Mouse (Mus musculus) brain, adult 10 weeks (tissue): ENCODE results near the gene Krt81. TPM values are rescaled to one million over a fixed set of nuclear protein-coding genes. Genes with fewer than 3 reads are reported as not detected.

Experiments used
- polyA plus RNA-seq: library from polyadenylated mRNA; stranded (reverse); fragments of 350-450 nt; fragmentation: Illumina TruSeq; extraction: RNeasy Lipid Tissue Mini Kit (QIAGEN cat#74804); gene quantifications from one replicate; pipeline ENCODE4 v1.2.3, GENCODE M21; 2015; ENCODE audit warnings: low read depth, low replicate concordance

Gene Krt81
- polyA plus RNA-seq: not detected

GRCm38 (mm10) chr15:101463651-101464050 lies at the start of gene Krt81:
Krt81 (minus strand) TSS chr15:101463751.

GRCm38 (mm10) chr15:101491431-101491830 lies 27.9 kb upstream of the Krt81 start, which contains the start of gene Krt83:
Krt83 (minus strand) TSS chr15:101491512.

GRCm38 (mm10) chr15:101472952-101473528 lies 9.5 kb upstream of the Krt81 start, which contains the start of gene Krt86:
Krt86 (plus strand) TSS chr15:101473478.

GRCm38 (mm10) chr15:101447444-101447843 lies 16.1 kb downstream of the Krt81 start, which contains the start of gene Krt88:
Krt88 (plus strand) TSS chr15:101447744.

GRCm38 (mm10) chr15:101438555-101438954 lies 25.0 kb downstream of the Krt81 start, which contains the start of gene Krt87:
Krt87 (minus strand) TSS chr15:101438804.

GRCm38 (mm10) chr15:101410775-101411174 lies 52.8 kb downstream of the Krt81 start, which contains the start of gene Krt7:
Krt7 (plus strand) TSS chr15:101411043.

Other genes starting within 250 kb of the Krt81 start
- gene Grasp, start 239.6 kb downstream of the Krt81 start, polyA plus RNA-seq: 29.4 TPM
- gene Nr4a1, start 209.5 kb downstream of the Krt81 start, polyA plus RNA-seq: 91.2 TPM
- gene Atg101, start 179.5 kb downstream of the Krt81 start, polyA plus RNA-seq: 44.3 TPM
- not detected for gene 6030408B16Rik, start 170.5 kb downstream of the Krt81 start, polyA plus RNA-seq
- gene Krt80, start 93.6 kb downstream of the Krt81 start, polyA plus RNA-seq: 3.3 TPM
- gene Krt7, start 52.7 kb downstream of the Krt81 start, polyA plus RNA-seq: not detected
- 0.19 TPM for gene Krt87, start 24.9 kb downstream of the Krt81 start, polyA plus RNA-seq
- not detected for gene Krt88, start 16.0 kb downstream of the Krt81 start, polyA plus RNA-seq
- gene Krt86, start 9.7 kb upstream of the Krt81 start, polyA plus RNA-seq: not detected
- gene Krt83, start 27.8 kb upstream of the Krt81 start, polyA plus RNA-seq: not detected
- gene Gm49425, start 53.5 kb upstream of the Krt81 start, polyA plus RNA-seq: not detected
- gene Krt84, start 69.1 kb upstream of the Krt81 start, polyA plus RNA-seq: not detected
- gene Krt82, start 86.9 kb upstream of the Krt81 start, polyA plus RNA-seq: not detected
- gene Krt90, start 99.2 kb upstream of the Krt81 start, polyA plus RNA-seq: not detected
- not detected for gene Krt75, start 110.2 kb upstream of the Krt81 start, polyA plus RNA-seq
- not detected for gene Gm5414, start 164.4 kb upstream of the Krt81 start, polyA plus RNA-seq
- gene Gm5478, start 183.6 kb upstream of the Krt81 start, polyA plus RNA-seq: not detected
- gene Krt6b, start 216.5 kb upstream of the Krt81 start, polyA plus RNA-seq: not detected
- not detected for gene Krt6a, start 230.6 kb upstream of the Krt81 start, polyA plus RNA-seq
- gene Krt5, start 249.1 kb upstream of the Krt81 start, polyA plus RNA-seq: not detected